Mouse (Mus musculus) intestine, postnatal 0 days (tissue): ENCODE measurements around the gene Mpped1. TPM values are rescaled to one million over a fixed set of nuclear protein-coding genes. Genes with fewer than 3 reads are reported as not detected.

Experiments
- ATAC-seq: fragments of 200-750 bp; cut with Nextera tagmentation; 2 replicates; pipeline ENCODE4 v1.8.0; 2017; ENCODE audit warnings: mild to moderate bottlenecking, moderate TSS enrichment, moderate library complexity
- H3K27ac ChIP-seq: fragments of 300-500 bp; sonication (generic); 2 replicates; pipeline ENCODE4 v1.5.1; 2014; ENCODE audit warnings: mild to moderate bottlenecking, low read depth, low read length, moderate library complexity
- H3K27me3 ChIP-seq: fragments of 300-500 bp; sonication (generic); replicated peaks from 2 replicates; pipeline ENCODE4 v1.6.1; 2014; ENCODE audit warnings: low read length, mixed read lengths; ENCODE audit not compliant: control insufficient read depth, insufficient read depth
- H3K36me3 ChIP-seq: fragments of 300-500 bp; sonication (generic); 2 replicates; pipeline ENCODE4 v1.6.1; 2014; ENCODE audit warnings: mild to moderate bottlenecking, moderate library complexity; ENCODE audit not compliant: control insufficient read depth, insufficient read depth
- H3K4me1 ChIP-seq: fragments of 300-500 bp; sonication (generic); replicated peaks from 2 replicates; pipeline ENCODE4 v1.6.1; 2014; ENCODE audit warnings: antibody characterized with exemption, low read length, mixed read lengths; ENCODE audit not compliant: control insufficient read depth, insufficient read depth
- H3K4me2 ChIP-seq: fragments of 300-500 bp; sonication (generic); replicated peaks from 2 replicates; pipeline ENCODE4 v1.6.1; 2014; ENCODE audit warnings: low read depth, mild to moderate bottlenecking, moderate library complexity
- H3K4me3 ChIP-seq: fragments of 300-500 bp; sonication (generic); 2 replicates; pipeline ENCODE4 v1.5.1; 2014; ENCODE audit warnings: low read depth, low read length
- H3K9ac ChIP-seq: fragments of 300-500 bp; sonication (generic); 2 replicates; pipeline ENCODE4 v1.6.1; 2014; ENCODE audit warnings: mild to moderate bottlenecking, low read depth, low read length
- H3K9me3 ChIP-seq: fragments of 300-500 bp; sonication (generic); 2 replicates; pipeline ENCODE4 v1.6.1; 2016; ENCODE audit warnings: mixed run types; ENCODE audit not compliant: control insufficient read depth
- CTCF ChIP-seq: sonication (generic); IDR thresholded peaks from 2 replicates; pipeline ENCODE4 v1.5.1; 2016; ENCODE audit warnings: low read depth, mild to moderate bottlenecking, control low read depth, antibody characterized with exemption, moderate library complexity
- WGBS: fragments of 180-500 bp; shearing (Covaris S2); extraction: QIAGEN DNeasy Blood & Tissue Kit; methylation state at CpG from one replicate; pipeline ENCODE4 v1.1.7; 2014; 5-methylcytosine and 5-hydroxymethylcytosine counted together
- polyA plus RNA-seq: library from polyadenylated mRNA; unstranded; fragments of >200 nt; fragmentation: Nextera tagmentation; extraction: Ambion mirVana; gene quantifications from 2 replicates; pipeline ENCODE4 v1.2.1, GENCODE M21; 2015

The Mpped1 gene
- polyA plus RNA-seq, 1 experiment from 2014 or later: 0.16 TPM

- Histone ChIP-seq H3K9ac (no peak overlapping the region), H3K27ac (no peak overlapping the region), H3K36me3 (no peaks in the 10 kb centered on the region), H3K4me1 (no peaks in the 10 kb centered on the region), H3K4me2 (no peak overlapping the region), H3K4me3 (no peak overlapping the region), H3K27me3 (no peaks in the 10 kb centered on the region), H3K9me3 (no peaks in the 10 kb centered on the region)
- no peak for ATAC-seq
- WGBS: 63% methylated on average over 5 of the region's 5 CpGs
- no peak for TF ChIP-seq CTCF
Measured at GRCm38 (mm10) chr15:83772460-83772859, 6.8 kb upstream of the Mpped1 start.

GRCm38 (mm10) chr15:83772953-83773352, 6.3 kb upstream of the Mpped1 start:
- TF ChIP-seq CTCF: no peak
- H3K4me1 ChIP-seq: no peaks in the 10 kb centered on the region
- no peak overlapping the region for H3K4me3 ChIP-seq
- no peak for ATAC-seq
- no peak overlapping the region for H3K9ac ChIP-seq
- no peaks in the 10 kb centered on the region for H3K9me3 ChIP-seq
- H3K27ac ChIP-seq: no peak overlapping the region
- no peaks in the 10 kb centered on the region for H3K27me3 ChIP-seq
- no peaks in the 10 kb centered on the region for H3K36me3 ChIP-seq
- 90% methylated on average over 4 of the region's 4 CpGs for WGBS
- no peak overlapping the region for H3K4me2 ChIP-seq

DNA sequence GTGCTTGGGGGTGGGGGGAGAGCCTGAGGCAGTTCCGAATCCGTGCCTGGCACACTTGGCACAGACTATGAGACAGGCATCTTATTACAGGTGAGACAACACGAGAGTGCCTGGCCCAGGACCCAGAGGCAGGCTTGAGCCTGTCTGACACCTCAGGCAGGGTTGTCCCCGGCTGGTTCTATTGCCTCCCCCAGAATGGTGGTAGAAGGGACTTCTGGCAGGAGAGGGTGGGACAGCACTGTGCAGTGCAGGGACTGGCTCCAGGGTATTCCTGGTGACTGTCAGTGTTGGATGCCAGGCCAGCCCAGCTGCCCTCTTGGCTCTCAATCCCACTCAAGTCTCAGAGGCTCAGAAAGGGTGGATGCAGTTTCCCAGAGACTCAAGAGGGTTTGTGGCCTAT, 4.3 kb upstream of the Mpped1 start:
- Histone ChIP-seq H3K4me2 (no peak overlapping the region), H3K4me1 (no peaks in the 10 kb centered on the region), H3K27ac (no peak overlapping the region), H3K9ac (no peak overlapping the region), H3K4me3 (no peak overlapping the region), H3K36me3 (no peaks in the 10 kb centered on the region), H3K9me3 (no peaks in the 10 kb centered on the region), H3K27me3 (peaks cover 16% of the 10 kb centered on the region)
- ATAC-seq: no peak
- TF ChIP-seq CTCF: no peak
- 51% methylated on average over 4 of the region's 4 CpGs for WGBS

- peaks cover 31% of the 10 kb centered on the region for H3K27me3 ChIP-seq
- 74% methylated on average over 6 of the region's 6 CpGs for WGBS
- no peak for ATAC-seq
Measured at GRCm38 (mm10) chr15:83776265-83777000, 2.8 kb upstream of the Mpped1 start.

GRCm38 (mm10) chr15:83777476-83777875, 1.8 kb upstream of the Mpped1 start:
- Histone ChIP-seq H3K4me1 (no peaks in the 10 kb centered on the region), H3K27me3 (peaks cover 32% of the 10 kb centered on the region), H3K9ac (no peak overlapping the region), H3K4me2 (no peak overlapping the region), H3K36me3 (no peaks in the 10 kb centered on the region), H3K27ac (no peak overlapping the region), H3K4me3 (no peak overlapping the region), H3K9me3 (no peaks in the 10 kb centered on the region)
- no peak for TF ChIP-seq CTCF
- 59% methylated on average over 6 of the region's 6 CpGs for WGBS
- no peak for ATAC-seq

More at GRCm38 (mm10) chr15:83776265-83777000, 2.8 kb upstream of the Mpped1 start:
- no peak overlapping the region for H3K4me2 ChIP-seq
- no peaks in the 10 kb centered on the region for H3K9me3 ChIP-seq
- H3K4me1 ChIP-seq: no peaks in the 10 kb centered on the region
- TF ChIP-seq CTCF: no peak
- H3K4me3 ChIP-seq: no peak overlapping the region
- no peak overlapping the region for H3K27ac ChIP-seq
- no peaks in the 10 kb centered on the region for H3K36me3 ChIP-seq
- H3K9ac ChIP-seq: no peak overlapping the region

- TF ChIP-seq CTCF: no peak
- 3% methylated on average over 42 of the region's 92 CpGs for WGBS
- no peaks in the 10 kb centered on the region for H3K4me1 ChIP-seq
- no peak overlapping the region for H3K27ac ChIP-seq
- no peak for ATAC-seq
- peak overlapping the region; percentile 29 for H3K4me3 ChIP-seq
- peaks cover 32% of the 10 kb centered on the region for H3K27me3 ChIP-seq
- H3K9me3 ChIP-seq: no peaks in the 10 kb centered on the region
- no peaks in the 10 kb centered on the region for H3K36me3 ChIP-seq
- H3K4me2 ChIP-seq: peak overlapping the region; percentile 62
- no peak overlapping the region for H3K9ac ChIP-seq
Measured at GRCm38 (mm10) chr15:83779855-83780740, 831 bp downstream of the Mpped1 start.
